Comparison of ENCODE assay signal across 9 mouse cellular contexts in genomic region chr2:21034651-21035050, GRCm38 (mm10).
DNase-seq lines count a peak whose midpoint lies in the region; ATAC-seq and TF ChIP-seq lines count a peak whose summit lies in the region.
"Had no signal": no experiment of that assay in that cellular context is flagged by ENCODE, and none has a peak within 500 bp of the region (broad histone marks: within the 10 kb centered on the region; RNA-seq: fewer than 3 reads in every experiment).

No protein-coding gene starts in this region.

- H3K4me3 ChIP-seq in kidney, embryonic 16.5 days (ENCODE audit: low read length), result 0 out of 2 replicates have a peak overlapping the region, but pooled peaks have one; percentile 8
- H3K4me3 ChIP-seq in embryonic facial prominence, embryonic 12.5 days, result no peak overlapping the region
- H3K4me3 ChIP-seq in heart, postnatal 0 days (ENCODE audit: low read depth, low read length), result 0 out of 2 replicates have a peak overlapping the region, but pooled peaks have one; percentile 9
- no peak overlapping the region; the same call in 1 of the 2 replicates for H3K4me3 ChIP-seq in liver, embryonic 15.5 days (replicated peaks)

- no peaks in the 10 kb centered on the region for H3K36me3 ChIP-seq in kidney, embryonic 16.5 days (ENCODE audit: insufficient read depth, low read length)
- no peaks in the 10 kb centered on the region for H3K36me3 ChIP-seq in embryonic facial prominence, embryonic 12.5 days
- H3K36me3 ChIP-seq in heart, postnatal 0 days (replicated peaks; ENCODE audit: control insufficient read depth, insufficient read depth, low read length), result no peaks in the 10 kb centered on the region
- H3K36me3 ChIP-seq in liver, embryonic 15.5 days (replicated peaks), result no peaks in the 10 kb centered on the region

- no peak for TF ChIP-seq CTCF in heart, postnatal 0 days (IDR thresholded peaks at IDR 0.05; ENCODE audit: low read depth)

- TF ChIP-seq EP300 in heart, postnatal 0 days (IDR thresholded peaks at IDR 0.05; ENCODE audit: low read depth), result no peak

- WGBS in kidney, embryonic 16.5 days, result 30% methylated on average over 8 of the region's 8 CpGs
- 49% methylated on average over 8 of the region's 8 CpGs for WGBS in embryonic facial prominence, embryonic 12.5 days
- 28% methylated on average over 8 of the region's 8 CpGs for WGBS in heart, postnatal 0 days
- WGBS in liver, embryonic 15.5 days (ENCODE audit: insufficient replicate concordance), result 32% methylated on average over 8 of the region's 8 CpGs

- peak overlapping the region; percentile 31 for H3K4me2 ChIP-seq in kidney, embryonic 16.5 days (replicated peaks; ENCODE audit: low read depth, low read length)
- peak overlapping the region; percentile 21 for H3K4me2 ChIP-seq in embryonic facial prominence, embryonic 12.5 days (replicated peaks)
- peak overlapping the region; percentile 39 for H3K4me2 ChIP-seq in heart, postnatal 0 days (ENCODE audit: low read depth, low read length)
- peak overlapping the region; percentile 30 for H3K4me2 ChIP-seq in liver, embryonic 15.5 days

- no peak overlapping the region for H3K27ac ChIP-seq in kidney, embryonic 16.5 days (ENCODE audit: low read length)
- H3K27ac ChIP-seq in embryonic facial prominence, embryonic 12.5 days, result no peak overlapping the region
- H3K27ac ChIP-seq in heart, postnatal 0 days (ENCODE audit: low read depth), result no peak overlapping the region
- no peak overlapping the region for H3K27ac ChIP-seq in liver, embryonic 15.5 days (replicated peaks)

- no peak overlapping the region for H3K9ac ChIP-seq in kidney, embryonic 16.5 days (replicated peaks; ENCODE audit: low read length)
- H3K9ac ChIP-seq in embryonic facial prominence, embryonic 12.5 days, result no peak overlapping the region
- H3K9ac ChIP-seq in heart, postnatal 0 days (replicated peaks; ENCODE audit: low read depth, low read length), result no peak overlapping the region
- no peak overlapping the region for H3K9ac ChIP-seq in liver, embryonic 15.5 days

- peaks cover 6% of the 10 kb centered on the region; the same call in 1 of the 2 replicates for H3K4me1 ChIP-seq in kidney, embryonic 16.5 days (ENCODE audit: insufficient read depth, low read length)
- peaks cover 4% of the 10 kb centered on the region; the same call in 1 of the 2 replicates for H3K4me1 ChIP-seq in embryonic facial prominence, embryonic 12.5 days
- H3K4me1 ChIP-seq in heart, postnatal 0 days (ENCODE audit: control insufficient read depth, insufficient read depth), result peaks cover 19% of the 10 kb centered on the region
- no peaks in the 10 kb centered on the region for H3K4me1 ChIP-seq in liver, embryonic 15.5 days (replicated peaks)

- no peaks in the 10 kb centered on the region for H3K9me3 ChIP-seq in kidney, embryonic 16.5 days (ENCODE audit: low read length)
- H3K9me3 ChIP-seq in embryonic facial prominence, embryonic 12.5 days, result no peaks in the 10 kb centered on the region
- peaks cover 4% of the 10 kb centered on the region; the same call in 1 of the 2 replicates for H3K9me3 ChIP-seq in heart, postnatal 0 days (replicated peaks; ENCODE audit: control insufficient read depth, low read length)
- H3K9me3 ChIP-seq in liver, embryonic 15.5 days (replicated peaks), result no peaks in the 10 kb centered on the region

- no peak for ATAC-seq in kidney, embryonic 16.5 days (ENCODE audit: low FRiP score, low TSS enrichment)
- ATAC-seq in embryonic facial prominence, embryonic 12.5 days (ENCODE audit: insufficient number of reproducible peaks, insufficient read depth, low FRiP score, low TSS enrichment), result no peak
- no peak for ATAC-seq in heart, postnatal 0 days (ENCODE audit: insufficient read depth, low read depth)
- ATAC-seq in liver, embryonic 15.5 days (ENCODE audit: insufficient read depth), result no peak
- ATAC-seq in cerebellum, adult (ENCODE audit: insufficient number of reproducible peaks, low FRiP score, low TSS enrichment), result no peak

- no peak for DNase-seq in kidney, adult 11 months
- DNase-seq in heart, postnatal 0 days (ENCODE audit: low spot score), result no peak
- DNase-seq in adrenal gland, postnatal 10 days, result no peak
- DNase-seq: kidney, adult 2 months; lung, adult 2 months had no signal

- no peaks in the 10 kb centered on the region for H3K27me3 ChIP-seq in kidney, embryonic 16.5 days (ENCODE audit: insufficient read depth, low read length)
- H3K27me3 ChIP-seq in embryonic facial prominence, embryonic 12.5 days, result no peaks in the 10 kb centered on the region
- H3K27me3 ChIP-seq in heart, postnatal 0 days (ENCODE audit: control insufficient read depth, insufficient read depth, low read length), result no peaks in the 10 kb centered on the region
- H3K27me3 ChIP-seq in liver, embryonic 15.5 days, result no peaks in the 10 kb centered on the region

Comparison
In these comparisons a context has a peak if more than half of its experiments do, and no peak if none do; other contexts are left out.
1. H3K4me3 ChIP-seq: peak in kidney, embryonic 16.5 days (single experiment) and heart, postnatal 0 days (single experiment); none in embryonic facial prominence, embryonic 12.5 days (single experiment) and liver, embryonic 15.5 days (single experiment).
2. Peak in every context shown above with its lines, with median percentiles within 50 percentile points of each other: H3K4me2 ChIP-seq.